Mouse (Mus musculus): ENCODE measurements around the gene Creb3l2.
"Not testable (repeated sequence)": the region's sequence is repeated elsewhere in the genome, so short reads cannot be mapped to it uniquely, and the experiment has no call there.

Creb3l2 gene

GRCm38 (mm10) chr6:37409829-37410228, 32.1 kb downstream of the Creb3l2 start:
- no peak for DNase-seq (ENCODE audit: low spot score in 2 of 2)

DNA sequence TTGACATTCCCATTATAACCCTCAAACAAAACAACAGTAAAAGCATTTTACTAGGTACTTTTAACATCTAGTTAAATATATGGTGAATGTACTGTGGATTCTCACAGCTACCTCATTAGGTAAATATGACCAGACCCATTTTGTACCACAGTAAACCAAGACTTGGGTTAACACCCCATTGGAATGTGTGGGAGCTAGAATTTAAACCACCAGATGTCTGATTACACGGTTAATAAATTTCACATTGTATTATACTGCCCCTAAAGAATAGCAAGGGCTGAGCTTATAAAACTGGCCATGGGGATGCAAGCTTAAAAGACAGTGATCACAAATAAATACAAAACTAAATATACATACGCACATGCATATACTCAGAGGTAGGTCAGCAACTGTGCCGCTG, 34.1 kb downstream of the Creb3l2 start:
- no peak for DNase-seq (ENCODE audit: low spot score in 2 of 2)

DNA sequence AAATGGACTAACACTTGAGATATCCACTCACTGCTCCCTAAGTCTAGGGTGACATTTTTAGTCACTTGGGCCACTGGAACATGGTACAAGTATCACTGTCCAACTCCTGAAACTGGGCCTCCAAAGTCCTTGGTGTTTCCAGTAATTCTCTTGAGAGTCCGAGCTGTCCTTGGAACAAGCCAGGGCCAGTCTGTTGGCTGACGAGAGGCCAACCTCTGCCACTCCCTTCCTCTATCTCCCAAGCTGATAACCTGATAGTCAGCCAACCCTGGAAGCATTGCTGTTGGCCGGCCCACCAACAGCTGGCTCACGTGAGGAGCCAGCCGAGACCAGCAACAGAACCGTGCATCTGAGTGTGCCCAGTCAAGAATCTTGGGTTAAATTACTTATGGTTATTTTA, 35.0 kb downstream of the Creb3l2 start:
- DNase-seq (ENCODE audit: low spot score in 2 of 2), result no peak

- DNase-seq (ENCODE audit: low spot score in 2 of 2), result no peak
Observed at GRCm38 (mm10) chr6:37406018-37406417, 35.9 kb downstream of the Creb3l2 start.

- DNase-seq (ENCODE audit: low spot score in 2 of 2), result no peak
Observed at GRCm38 (mm10) chr6:37404325-37404724, 37.6 kb downstream of the Creb3l2 start.

- no peak for DNase-seq (ENCODE audit: low spot score in 2 of 2)
Observed at GRCm38 (mm10) chr6:37401928-37402327, 40.0 kb downstream of the Creb3l2 start.

- peak in 1 of 2 experiments; percentile 17 for DNase-seq (ENCODE audit: low spot score in 2 of 2)
Observed at GRCm38 (mm10) chr6:37400866-37401525, 41.0 kb downstream of the Creb3l2 start.

GRCm38 (mm10) chr6:37400167-37400566, 41.8 kb downstream of the Creb3l2 start:
- no peak for DNase-seq (ENCODE audit: low spot score in 2 of 2)

DNA sequence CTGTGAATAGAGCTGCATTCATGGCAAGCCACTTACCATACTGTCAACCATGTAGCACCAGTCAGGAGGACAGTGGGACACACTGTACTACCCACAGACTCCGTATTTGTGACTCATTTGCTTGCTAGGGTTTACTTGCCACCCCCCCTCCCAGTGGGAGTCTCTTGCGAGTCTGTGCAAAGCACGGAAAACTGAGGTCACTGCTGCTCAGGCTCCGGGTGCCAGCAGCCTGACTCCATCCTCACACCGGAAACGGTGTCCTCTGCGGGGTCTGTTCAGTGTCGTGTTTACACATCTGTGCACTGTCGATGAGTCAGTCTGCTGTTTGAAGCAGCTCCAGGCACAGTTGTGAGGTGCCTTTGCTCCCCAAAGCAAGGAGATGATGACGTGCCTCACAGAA, 43.0 kb downstream of the Creb3l2 start:
- DNase-seq (ENCODE audit: low spot score in 2 of 2), result peak; percentile 11 to 34

DNA sequence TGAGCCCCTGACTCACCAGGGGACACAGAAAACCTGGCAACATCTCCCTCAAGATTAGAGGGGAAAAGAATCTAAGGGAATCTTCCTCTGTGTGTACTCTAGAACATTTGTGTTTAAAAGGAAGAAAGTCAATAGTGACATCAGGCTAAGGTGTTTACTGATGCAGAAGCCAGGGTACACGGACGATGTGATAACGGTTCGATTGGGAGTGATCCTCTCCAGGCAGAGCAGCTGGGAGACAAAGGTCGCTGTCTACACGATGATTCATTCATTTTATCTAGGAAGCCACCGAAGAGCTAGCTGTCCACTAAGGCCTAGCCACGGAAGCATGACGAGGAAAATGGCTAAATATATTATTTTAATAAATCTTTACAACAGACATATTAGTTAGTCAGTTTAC, 44.0 kb downstream of the Creb3l2 start:
- no peak for DNase-seq (ENCODE audit: low spot score in 2 of 2)

DNA sequence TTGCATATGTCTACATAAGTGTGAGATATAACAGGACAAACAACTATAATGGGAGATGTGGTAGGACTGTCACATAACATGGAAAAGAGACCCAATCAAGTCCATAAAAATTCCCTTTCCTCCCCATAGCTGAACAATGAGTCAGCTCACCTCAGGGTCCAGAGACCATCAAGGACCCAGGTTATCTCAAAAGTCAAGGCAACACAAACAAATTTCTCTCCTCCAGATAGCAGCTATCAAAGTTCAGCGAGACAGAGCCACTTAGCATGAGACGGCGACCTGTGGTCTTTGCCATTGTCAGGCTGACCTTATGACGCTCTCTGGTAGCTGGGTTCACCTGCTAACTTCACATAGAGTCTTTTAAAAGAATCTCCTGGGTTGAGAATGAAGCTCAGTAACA, 44.7 kb downstream of the Creb3l2 start:
- DNase-seq (ENCODE audit: low spot score in 2 of 2), result no peak

GRCm38 (mm10) chr6:37396127-37396526, 45.8 kb downstream of the Creb3l2 start:
- DNase-seq (ENCODE audit: low spot score in 2 of 2), result no peak

GRCm38 (mm10) chr6:37393263-37393662, 48.7 kb downstream of the Creb3l2 start:
- no peak for DNase-seq (ENCODE audit: low spot score in 2 of 2)

DNA sequence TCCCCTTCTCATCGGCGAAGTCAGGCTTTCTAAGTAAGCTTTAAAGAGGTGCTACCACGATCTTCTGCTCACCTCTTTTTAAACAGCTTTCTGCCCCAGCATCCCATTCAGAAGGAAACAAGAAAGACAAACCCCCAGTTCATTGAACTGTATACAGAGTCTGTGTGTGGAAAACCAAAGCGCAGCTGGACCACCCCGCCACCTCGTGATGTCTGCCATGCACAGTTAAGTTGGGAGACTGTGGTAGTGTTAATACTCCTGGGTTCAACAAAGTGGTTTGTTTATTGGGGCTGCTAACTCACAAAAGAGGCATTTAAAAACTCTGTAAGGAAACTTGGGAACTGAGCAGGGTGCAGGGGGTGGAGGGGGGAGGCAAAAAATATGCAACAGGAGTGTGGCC, 49.7 kb downstream of the Creb3l2 start:
- DNase-seq (ENCODE audit: low spot score in 2 of 2), result no peak

DNA sequence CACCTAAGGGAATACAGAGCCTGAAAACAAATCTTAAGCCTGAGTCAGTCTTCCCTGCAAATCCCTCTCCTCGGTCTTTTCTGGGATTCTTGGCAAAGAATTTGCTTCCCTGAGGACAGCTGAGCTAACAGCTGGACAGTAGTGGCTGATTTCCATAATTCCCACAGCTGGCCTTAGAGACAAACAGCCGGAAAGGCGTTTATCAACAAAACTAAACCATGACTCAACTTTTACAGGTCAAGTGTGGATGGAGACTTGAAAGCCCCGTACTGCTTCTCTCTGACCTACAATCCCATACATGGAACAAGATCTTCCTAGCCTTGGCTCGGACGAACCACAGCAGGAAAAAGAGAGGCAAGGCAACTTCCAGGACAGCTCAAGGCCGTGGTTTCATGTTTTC, 50.6 kb downstream of the Creb3l2 start:
- DNase-seq (ENCODE audit: low spot score in 2 of 2), result no peak

GRCm38 (mm10) chr6:37388960-37389359, 53.0 kb downstream of the Creb3l2 start:
- DNase-seq (ENCODE audit: low spot score in 2 of 2), result no peak

- no peak for DNase-seq (ENCODE audit: low spot score in 2 of 2)
Observed at GRCm38 (mm10) chr6:37388501-37388900, 53.4 kb downstream of the Creb3l2 start.

DNA sequence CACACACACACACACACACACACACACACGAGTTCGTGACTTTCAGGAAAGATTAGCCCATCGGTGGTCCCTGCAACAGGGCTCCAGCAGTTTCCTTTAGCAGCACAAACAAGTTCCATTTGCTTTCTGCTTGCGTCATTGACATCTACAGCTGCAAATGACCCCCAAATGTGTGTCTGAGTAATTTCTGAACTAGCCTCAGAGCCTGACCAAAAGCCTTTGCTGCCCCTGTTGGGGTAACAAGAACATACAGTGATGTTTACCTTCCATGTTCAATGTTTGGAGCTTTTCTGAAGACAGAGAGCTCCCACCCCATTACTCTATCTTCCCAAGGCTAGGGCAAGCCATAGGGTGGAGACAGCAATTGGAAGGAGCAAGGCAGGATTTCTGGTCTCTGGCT, 54.7 kb downstream of the Creb3l2 start:
- no peak for DNase-seq (ENCODE audit: low spot score in 2 of 2)

DNA sequence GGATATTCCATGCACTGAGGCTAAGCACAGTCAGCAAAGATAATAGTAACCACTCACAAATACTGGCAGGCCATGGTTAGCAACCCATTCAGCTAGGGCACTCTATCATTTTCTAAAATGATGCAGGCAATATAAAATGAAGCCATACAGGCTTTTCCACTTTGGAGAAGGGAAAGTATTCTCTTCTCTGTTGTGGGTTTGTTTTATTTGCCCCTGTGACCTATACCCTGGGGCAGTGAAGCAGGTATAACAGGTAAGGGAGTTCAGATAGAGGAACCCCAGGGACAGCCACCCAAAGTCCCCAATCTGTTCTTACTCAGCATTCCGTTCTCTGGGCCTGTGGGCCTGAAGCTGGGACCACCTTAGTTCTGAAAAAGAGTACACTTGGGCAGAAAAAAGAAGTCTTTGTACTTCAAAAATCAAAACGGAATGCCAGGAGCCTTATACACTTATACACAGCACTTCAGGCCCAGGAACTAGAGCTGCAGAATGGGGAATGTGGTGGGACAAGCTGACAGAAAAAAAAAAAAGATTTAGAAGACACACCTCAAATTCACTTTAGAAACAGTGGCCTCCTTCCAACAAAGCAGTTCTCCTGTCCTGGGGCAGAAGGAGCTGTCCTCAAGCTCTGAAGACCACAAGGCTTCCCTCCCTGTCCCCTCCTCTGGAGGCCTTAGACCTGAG, 56.2 kb downstream of the Creb3l2 start:
- DNase-seq (ENCODE audit: low spot score in 2 of 2), result no peak

DNA sequence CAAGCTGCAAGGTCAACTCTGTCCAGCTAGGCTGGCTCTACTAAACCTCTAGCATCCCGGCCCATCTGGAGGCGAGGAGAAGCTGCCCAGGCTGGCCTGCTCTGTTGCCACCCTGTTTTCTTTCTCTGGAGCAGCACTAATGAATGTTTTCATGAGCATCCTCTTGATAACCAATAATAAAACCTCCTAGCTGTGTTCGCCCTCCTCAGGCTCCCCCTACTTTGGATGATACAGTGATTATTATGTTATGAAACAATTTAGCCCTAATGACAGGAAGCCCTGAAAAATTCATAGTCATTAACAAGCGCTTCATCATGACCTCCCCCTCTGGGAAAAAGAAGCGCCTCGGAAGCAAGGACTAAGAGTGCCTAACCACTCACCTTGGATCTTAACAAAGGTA, 59.2 kb downstream of the Creb3l2 start:
- DNase-seq (ENCODE audit: low spot score in 2 of 2), result no peak

DNA sequence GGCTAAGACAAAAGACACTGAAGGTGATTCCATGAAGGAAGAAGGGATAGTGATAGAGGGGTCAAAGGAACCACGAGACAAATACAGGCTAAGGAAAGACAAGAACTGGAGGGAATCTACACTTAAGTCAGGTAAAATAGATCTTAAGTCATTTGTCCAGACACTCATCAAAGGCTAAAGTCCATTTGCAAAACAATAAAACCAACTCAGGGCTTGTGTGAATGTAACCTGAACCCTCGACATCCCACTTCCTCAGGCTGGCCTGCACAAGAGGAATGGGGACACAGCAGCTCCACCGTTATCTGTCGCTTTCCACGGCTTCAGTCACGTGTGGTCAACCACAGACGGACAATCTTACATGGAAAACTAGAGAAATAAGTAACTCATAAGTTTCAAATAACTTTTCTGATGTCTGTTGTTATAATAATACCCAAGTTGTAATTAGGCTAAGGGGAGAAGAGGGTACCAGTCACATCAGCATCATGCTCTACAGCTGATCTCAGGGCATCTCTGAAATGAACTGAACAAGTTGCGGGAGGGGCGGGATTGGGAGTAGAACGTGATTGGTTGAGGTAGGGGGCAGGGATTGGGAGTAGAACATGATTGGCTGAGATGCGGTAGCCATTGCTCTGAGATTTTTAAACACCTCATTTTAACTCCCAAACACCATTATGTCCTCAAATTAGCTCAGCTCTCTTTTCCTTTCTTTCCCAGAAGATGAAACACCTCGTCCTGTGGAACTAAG, 63.9 kb downstream of the Creb3l2 start:
- no peak for DNase-seq (ENCODE audit: low spot score in 2 of 2)

DNA sequence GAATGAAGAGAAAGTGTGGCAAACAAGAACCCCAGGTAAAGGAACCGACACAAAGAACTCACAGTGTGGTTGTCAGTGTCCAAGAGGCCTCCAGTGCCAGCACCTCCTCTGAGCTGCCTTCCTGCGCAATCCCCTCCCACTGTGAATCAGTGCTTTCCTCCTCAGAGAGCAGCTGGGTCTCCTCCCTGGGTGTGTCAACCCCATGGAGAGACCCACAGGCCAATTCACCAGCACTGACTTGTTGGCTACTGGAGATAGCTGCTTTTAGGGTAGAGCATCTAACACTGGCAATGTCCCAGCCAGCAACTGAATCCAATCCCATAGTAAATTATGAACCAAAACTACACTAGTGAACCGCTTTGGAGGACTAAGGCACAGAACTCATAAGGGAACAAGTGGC, 64.6 kb downstream of the Creb3l2 start:
- not testable (repeated sequence) for DNase-seq (ENCODE audit: low spot score in 2 of 2)

DNA sequence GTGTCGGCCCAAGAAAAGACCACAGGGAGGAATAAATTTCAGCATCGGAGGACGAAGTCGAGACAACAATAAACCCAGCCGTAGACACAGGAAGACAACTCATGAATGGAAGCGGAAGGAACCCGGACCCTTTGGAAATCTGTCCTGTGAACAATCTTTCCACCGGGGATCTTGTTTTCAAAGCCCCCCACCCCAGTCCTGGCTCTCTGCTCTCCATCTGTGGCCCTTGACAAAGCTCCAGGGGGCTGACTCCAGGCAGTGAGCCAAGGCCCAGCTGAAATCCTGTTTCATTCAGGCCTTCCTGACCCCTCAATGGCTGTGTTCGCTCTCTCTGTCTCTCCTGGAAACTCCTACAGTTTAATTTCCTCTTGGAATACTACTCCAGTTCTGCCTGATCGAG, 66.5 kb downstream of the Creb3l2 start:
- DNase-seq (ENCODE audit: low spot score in 2 of 2), result no peak
